Mouse (Mus musculus) ovary, postnatal 10 days (tissue): ENCODE measurements around the gene Sec14l1.

Source experiments
- DNase-seq: peaks from one replicate; pipeline ENCODE4 v3.0.0; 2022; ENCODE audit warnings: low spot score

Gene Sec14l1

GRCm38 (mm10) chr11:117088271-117088991 is 26.5 kb upstream of the Sec14l1 start:
- DNase-seq = no peak

GRCm38 (mm10) chr11:117089673-117090419 is 25.1 kb upstream of the Sec14l1 start:
- DNase-seq = no peak

GRCm38 (mm10) chr11:117091406-117091805 is 23.6 kb upstream of the Sec14l1 start:
- no peak for DNase-seq

GRCm38 (mm10) chr11:117091845-117092244 is 23.1 kb upstream of the Sec14l1 start:
- DNase-seq = no peak

- DNase-seq = no peak
Measured at GRCm38 (mm10) chr11:117092711-117093110, 22.3 kb upstream of the Sec14l1 start.

- DNase-seq = no peak
Measured at GRCm38 (mm10) chr11:117093900-117094552, 20.9 kb upstream of the Sec14l1 start.

- DNase-seq = no peak
Measured at GRCm38 (mm10) chr11:117094646-117095045, 20.3 kb upstream of the Sec14l1 start.

- no peak for DNase-seq
Measured at GRCm38 (mm10) chr11:117097021-117097420, 17.9 kb upstream of the Sec14l1 start.

- no peak for DNase-seq
Measured at GRCm38 (mm10) chr11:117098155-117098554, 16.8 kb upstream of the Sec14l1 start.

GRCm38 (mm10) chr11:117098784-117099183 is 16.2 kb upstream of the Sec14l1 start:
- no peak for DNase-seq

- DNase-seq = no peak
Measured at GRCm38 (mm10) chr11:117099372-117099771, 15.6 kb upstream of the Sec14l1 start.

GRCm38 (mm10) chr11:117101351-117101921 is 13.5 kb upstream of the Sec14l1 start:
- no peak for DNase-seq

GRCm38 (mm10) chr11:117101925-117102717 is 12.8 kb upstream of the Sec14l1 start:
- DNase-seq = no peak

- no peak for DNase-seq
Measured at GRCm38 (mm10) chr11:117103523-117103922, 11.4 kb upstream of the Sec14l1 start.

- no peak for DNase-seq
Measured at GRCm38 (mm10) chr11:117104044-117104757, 10.8 kb upstream of the Sec14l1 start.

GRCm38 (mm10) chr11:117105315-117105714 is 9.7 kb upstream of the Sec14l1 start:
- no peak for DNase-seq

GRCm38 (mm10) chr11:117105850-117106249 is 9.1 kb upstream of the Sec14l1 start:
- DNase-seq = no peak

- no peak for DNase-seq
Measured at GRCm38 (mm10) chr11:117106633-117107334, 8.2 kb upstream of the Sec14l1 start.

- DNase-seq = no peak
Measured at GRCm38 (mm10) chr11:117107837-117108236, 7.1 kb upstream of the Sec14l1 start.

- peak; percentile 55 for DNase-seq
Measured at GRCm38 (mm10) chr11:117108595-117108994, 6.4 kb upstream of the Sec14l1 start.
